Mouse (Mus musculus) E14TG2a.4 (cell line): ENCODE measurements around the gene Gm20388.

ENCODE experiments used
- CTCF ChIP-seq: conservative IDR thresholded peaks from 2 replicates; pipeline ENCODE4 v1.5.1; 2014; ENCODE audit warnings: low read length
- POU5F1 ChIP-seq: IDR thresholded peaks from 2 replicates; pipeline ENCODE4 v1.6.1; 2014; ENCODE audit warnings: low read length, borderline replicate concordance

DNA sequence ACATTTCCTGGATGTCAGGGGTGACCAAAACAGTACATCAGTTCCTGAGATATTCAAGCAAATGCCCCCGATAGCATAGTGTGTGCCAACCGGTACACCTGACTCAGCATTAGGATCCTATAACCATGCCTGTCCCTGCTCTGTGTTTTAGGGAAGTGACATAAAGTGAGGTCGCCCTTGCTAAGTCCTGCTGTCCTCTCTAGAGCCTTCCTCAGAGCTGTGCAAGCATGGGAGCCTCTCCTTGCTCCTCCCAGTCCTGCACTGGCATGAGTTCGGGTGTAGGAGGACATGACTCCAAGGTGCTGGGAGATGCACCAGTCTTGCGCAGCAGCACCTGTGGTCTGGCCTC lies 251.7 kb downstream of the Gm20388 start:
- TF ChIP-seq CTCF (no peak), POU5F1 (no peak)
